Mouse (Mus musculus): ENCODE results near the gene Pttg1ip. TPM values are rescaled to one million over a fixed set of nuclear protein-coding genes. Genes with fewer than 3 reads are reported as not detected.
A peak's percentile ranks its signal among the peaks of the same experiment; 100 is the strongest.

Gene Pttg1ip
- polyA plus RNA-seq, 1 experiment from 2014 or later, result 210 TPM

- H3K4me3 ChIP-seq (replicated peaks; ENCODE audit: low read depth, low read length), result no peak overlapping the region
- no peaks in the 10 kb centered on the region for H3K27me3 ChIP-seq (ENCODE audit: insufficient read depth, low read length)
- H3K9ac ChIP-seq (ENCODE audit: low read depth, low read length), result no peak overlapping the region
- no peaks in the 10 kb centered on the region for H3K36me3 ChIP-seq (ENCODE audit: insufficient read depth, low read length)
- TF ChIP-seq CTCF (IDR thresholded peaks at IDR 0.05; ENCODE audit: low read depth), result no peak
- no peaks in the 10 kb centered on the region for H3K4me1 ChIP-seq (replicated peaks; ENCODE audit: insufficient read depth, low read length)
- H3K27ac ChIP-seq, result no peak overlapping the region
- H3K4me2 ChIP-seq (ENCODE audit: low read length), result no peak overlapping the region
- H3K9me3 ChIP-seq (replicated peaks; ENCODE audit: low read length), result no peaks in the 10 kb centered on the region
- no peak for ATAC-seq (replicated peaks; ENCODE audit: low FRiP score, low read depth)
- WGBS, result 68% methylated on average over 2 of the region's 2 CpGs
- no peak for DNase-seq (ENCODE audit: low spot score)
Observed at GRCm38 (mm10) chr10:77561508-77561907, 20.0 kb upstream of the Pttg1ip start.

DNA sequence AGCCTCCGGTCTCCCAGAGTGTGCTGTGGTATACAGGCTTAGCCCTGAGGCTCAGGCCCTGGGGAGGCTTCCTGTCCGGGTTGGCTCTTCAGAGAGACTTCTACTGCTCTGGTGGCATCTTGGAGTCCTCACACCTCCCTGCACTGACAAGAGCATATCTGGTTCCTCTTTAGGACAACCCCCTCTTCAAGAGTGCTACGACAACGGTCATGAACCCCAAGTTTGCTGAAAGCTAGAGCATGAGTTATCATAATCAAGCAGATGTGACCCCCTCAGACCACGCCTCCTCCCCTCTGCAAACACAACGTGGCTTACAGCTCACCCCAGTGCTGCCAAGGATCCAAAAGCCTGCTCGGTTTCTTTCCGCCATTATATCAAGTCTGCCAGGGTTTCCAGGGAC, 16.5 kb upstream of the Pttg1ip start:
- H3K27ac ChIP-seq, result no peak overlapping the region
- WGBS, result 80% methylated on average over 8 of the region's 8 CpGs
- H3K4me2 ChIP-seq (ENCODE audit: low read length), result no peak overlapping the region
- DNase-seq (ENCODE audit: low spot score) (no peak), ATAC-seq (replicated peaks; ENCODE audit: low FRiP score, low read depth) (no peak)
- H3K27me3 ChIP-seq (ENCODE audit: insufficient read depth, low read length), result no peaks in the 10 kb centered on the region
- H3K9ac ChIP-seq (ENCODE audit: low read depth, low read length), result no peak overlapping the region
- H3K4me3 ChIP-seq (replicated peaks; ENCODE audit: low read depth, low read length), result no peak overlapping the region
- no peaks in the 10 kb centered on the region for H3K36me3 ChIP-seq (ENCODE audit: insufficient read depth, low read length)
- H3K4me1 ChIP-seq (replicated peaks; ENCODE audit: insufficient read depth, low read length), result no peaks in the 10 kb centered on the region
- no peak for TF ChIP-seq CTCF (IDR thresholded peaks at IDR 0.05; ENCODE audit: low read depth)
- H3K9me3 ChIP-seq (replicated peaks; ENCODE audit: low read length), result no peaks in the 10 kb centered on the region

DNA sequence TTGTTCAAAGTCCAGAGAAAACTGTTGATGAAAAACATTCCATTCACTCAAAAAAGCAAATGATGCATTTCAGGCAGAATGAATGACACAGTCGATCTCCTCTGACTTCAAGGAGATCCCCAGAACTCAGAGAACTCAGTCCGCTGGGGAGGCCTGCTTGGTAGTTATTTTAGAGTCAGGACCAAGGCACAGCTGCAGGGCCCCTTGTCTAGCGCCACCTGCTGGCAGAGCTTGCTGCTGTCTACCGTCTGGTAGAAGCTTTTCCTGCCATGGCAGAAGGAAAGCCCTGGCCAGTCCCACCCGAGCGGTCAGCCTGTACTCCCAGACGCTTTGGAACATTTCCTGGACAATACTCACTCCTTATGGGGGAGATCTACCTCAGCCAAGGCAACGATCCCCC, 14.9 kb upstream of the Pttg1ip start:
- peak; percentile 50 for ATAC-seq (replicated peaks; ENCODE audit: low FRiP score, low read depth)

GRCm38 (mm10) chr10:77569481-77569880, 12.0 kb upstream of the Pttg1ip start:
- Histone ChIP-seq H3K4me3 (replicated peaks; ENCODE audit: low read depth, low read length) (no peak overlapping the region), H3K36me3 (ENCODE audit: insufficient read depth, low read length) (no peaks in the 10 kb centered on the region), H3K4me2 (ENCODE audit: low read length) (no peak overlapping the region), H3K9ac (ENCODE audit: low read depth, low read length) (no peak overlapping the region), H3K4me1 (replicated peaks; ENCODE audit: insufficient read depth, low read length) (no peaks in the 10 kb centered on the region), H3K9me3 (replicated peaks; ENCODE audit: low read length) (no peaks in the 10 kb centered on the region), H3K27me3 (ENCODE audit: insufficient read depth, low read length) (no peaks in the 10 kb centered on the region), H3K27ac (peak overlapping the region; percentile 31; the same call in 1 of the 2 replicates)
- DNase-seq (ENCODE audit: low spot score) (no peak), ATAC-seq (replicated peaks; ENCODE audit: low FRiP score, low read depth) (no peak)
- WGBS, result 46% methylated on average over 7 of the region's 7 CpGs
- no peak for TF ChIP-seq CTCF (IDR thresholded peaks at IDR 0.05; ENCODE audit: low read depth)

More for the DNA sequence above, 14.9 kb upstream of the Pttg1ip start:
- H3K9me3 ChIP-seq (replicated peaks; ENCODE audit: low read length), result no peaks in the 10 kb centered on the region
- H3K4me3 ChIP-seq (replicated peaks; ENCODE audit: low read depth, low read length), result no peak overlapping the region
- peak; percentile 82 for DNase-seq (ENCODE audit: low spot score)
- TF ChIP-seq CTCF (IDR thresholded peaks at IDR 0.05; ENCODE audit: low read depth), result peak; percentile 83
- no peak overlapping the region for H3K4me2 ChIP-seq (ENCODE audit: low read length)
- H3K27ac ChIP-seq, result no peak overlapping the region
- H3K27me3 ChIP-seq (ENCODE audit: insufficient read depth, low read length), result no peaks in the 10 kb centered on the region
- WGBS, result 29% methylated on average over 8 of the region's 8 CpGs
- H3K4me1 ChIP-seq (replicated peaks; ENCODE audit: insufficient read depth, low read length), result no peaks in the 10 kb centered on the region
- no peaks in the 10 kb centered on the region for H3K36me3 ChIP-seq (ENCODE audit: insufficient read depth, low read length)
- no peak overlapping the region for H3K9ac ChIP-seq (ENCODE audit: low read depth, low read length)

DNA sequence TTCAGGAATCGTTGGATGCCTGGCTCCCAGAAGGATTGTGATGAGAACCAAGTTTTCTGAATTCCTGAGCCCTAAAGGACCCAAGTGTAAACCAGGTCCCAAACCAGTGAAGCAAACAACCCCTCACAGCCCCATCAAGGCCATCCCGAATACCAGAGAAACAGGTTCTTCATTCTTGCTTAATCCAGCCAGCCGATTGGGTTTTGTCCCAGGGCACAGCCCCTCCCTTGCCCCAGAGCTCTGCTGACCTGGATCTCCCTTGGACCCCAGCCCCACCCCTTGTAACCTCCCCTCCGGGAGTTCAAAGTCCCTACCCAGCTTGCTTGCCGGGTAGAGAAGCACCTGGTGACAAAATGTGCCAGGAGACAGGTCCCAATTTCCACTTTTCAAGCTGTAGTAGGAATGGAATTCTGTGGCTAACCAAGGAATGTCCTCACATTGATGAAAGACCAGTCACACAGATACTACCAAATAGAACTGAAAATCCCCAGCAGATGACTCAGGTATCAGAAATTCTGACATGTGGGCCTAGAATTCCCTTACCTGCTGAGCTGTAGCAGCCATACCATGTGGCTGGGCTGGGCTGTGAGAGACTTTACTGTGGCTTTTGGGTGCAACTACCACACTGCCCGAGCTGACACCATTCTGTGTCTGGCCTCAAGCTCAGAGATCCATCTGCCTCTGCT, 11.4 kb upstream of the Pttg1ip start:
- WGBS, result 48% methylated on average over 6 of the region's 6 CpGs
- no peak overlapping the region for H3K4me3 ChIP-seq (replicated peaks; ENCODE audit: low read depth, low read length)
- ATAC-seq (replicated peaks; ENCODE audit: low FRiP score, low read depth), result peak; percentile 77
- no peak overlapping the region for H3K27ac ChIP-seq
- no peaks in the 10 kb centered on the region for H3K4me1 ChIP-seq (replicated peaks; ENCODE audit: insufficient read depth, low read length)
- no peak overlapping the region for H3K4me2 ChIP-seq (ENCODE audit: low read length)
- H3K27me3 ChIP-seq (ENCODE audit: insufficient read depth, low read length), result no peaks in the 10 kb centered on the region
- H3K9me3 ChIP-seq (replicated peaks; ENCODE audit: low read length), result no peaks in the 10 kb centered on the region
- no peak overlapping the region for H3K9ac ChIP-seq (ENCODE audit: low read depth, low read length)
- DNase-seq (ENCODE audit: low spot score), result no peak
- no peaks in the 10 kb centered on the region for H3K36me3 ChIP-seq (ENCODE audit: insufficient read depth, low read length)
- TF ChIP-seq CTCF (IDR thresholded peaks at IDR 0.05; ENCODE audit: low read depth), result no peak

- no peak overlapping the region for H3K4me3 ChIP-seq (replicated peaks; ENCODE audit: low read depth, low read length)
- H3K4me2 ChIP-seq (ENCODE audit: low read length), result no peak overlapping the region
- H3K9ac ChIP-seq (ENCODE audit: low read depth, low read length), result no peak overlapping the region
- no peak for ATAC-seq (replicated peaks; ENCODE audit: low FRiP score, low read depth)
- H3K36me3 ChIP-seq (ENCODE audit: insufficient read depth, low read length), result no peaks in the 10 kb centered on the region
- no peaks in the 10 kb centered on the region for H3K4me1 ChIP-seq (replicated peaks; ENCODE audit: insufficient read depth, low read length)
- no peaks in the 10 kb centered on the region for H3K27me3 ChIP-seq (ENCODE audit: insufficient read depth, low read length)
- no peaks in the 10 kb centered on the region for H3K9me3 ChIP-seq (replicated peaks; ENCODE audit: low read length)
- H3K27ac ChIP-seq, result no peak overlapping the region
- peak; percentile 41 for DNase-seq (ENCODE audit: low spot score)
- peak; percentile 68 for TF ChIP-seq CTCF (IDR thresholded peaks at IDR 0.05; ENCODE audit: low read depth)
- WGBS, result 15% methylated on average over 3 of the region's 3 CpGs
Observed at GRCm38 (mm10) chr10:77572225-77572624, 9.3 kb upstream of the Pttg1ip start.

GRCm38 (mm10) chr10:77573162-77573561, 8.4 kb upstream of the Pttg1ip start:
- no peak for ATAC-seq (replicated peaks; ENCODE audit: low FRiP score, low read depth)
- no peak for DNase-seq (ENCODE audit: low spot score)
- no peaks in the 10 kb centered on the region for H3K4me1 ChIP-seq (replicated peaks; ENCODE audit: insufficient read depth, low read length)
- H3K27ac ChIP-seq, result no peak overlapping the region
- H3K9ac ChIP-seq (ENCODE audit: low read depth, low read length), result no peak overlapping the region
- no peaks in the 10 kb centered on the region for H3K9me3 ChIP-seq (replicated peaks; ENCODE audit: low read length)
- no peak overlapping the region for H3K4me2 ChIP-seq (ENCODE audit: low read length)
- no peak overlapping the region for H3K4me3 ChIP-seq (replicated peaks; ENCODE audit: low read depth, low read length)
- no peaks in the 10 kb centered on the region for H3K27me3 ChIP-seq (ENCODE audit: insufficient read depth, low read length)
- TF ChIP-seq CTCF (IDR thresholded peaks at IDR 0.05; ENCODE audit: low read depth), result no peak
- H3K36me3 ChIP-seq (ENCODE audit: insufficient read depth, low read length), result no peaks in the 10 kb centered on the region
- WGBS, result 33% methylated on average over 1 of the region's 1 CpGs

All from kidney, postnatal 0 days (tissue).